Mouse (Mus musculus) myocyte (in vitro differentiated cells): ENCODE results near the gene Havcr1.

Experiments
- CEBPB ChIP-seq: IDR thresholded peaks from 2 replicates; pipeline ENCODE4 v1.6.1; 2011; ENCODE audit warnings: mild to moderate bottlenecking, moderate library complexity; ENCODE audit not compliant: poor library complexity, insufficient read depth, severe bottlenecking
- E2F4 ChIP-seq: IDR thresholded peaks from one replicate; pipeline ENCODE4 v1.6.1; 2011; ENCODE audit warnings: mild to moderate bottlenecking, control low read depth, moderate library complexity; ENCODE audit not compliant: insufficient read depth
- MAX ChIP-seq: IDR thresholded peaks from one replicate; pipeline ENCODE4 v1.6.1; 2011; ENCODE audit warnings: low read depth, mild to moderate bottlenecking, control low read depth
- MYOD1 ChIP-seq, 3 experiments: IDR thresholded peaks; one replicate each; pipeline ENCODE4 v1.6.1; 2011; ENCODE audit warnings: control low read depth in 2 of 3, low read depth in 2 of 3, mild to moderate bottlenecking in 2 of 3, moderate library complexity in 1 of 3; ENCODE audit not compliant: insufficient read length in 2 of 3, control insufficient read depth in 1 of 3
- MYOG ChIP-seq, 3 experiments: IDR thresholded peaks; one replicate each; pipeline ENCODE4 v1.6.1; 2011; ENCODE audit warnings: control low read depth in 2 of 3, low read depth in 2 of 3, mild to moderate bottlenecking in 2 of 3; ENCODE audit not compliant: insufficient read length in 2 of 3, control insufficient read depth in 1 of 3, insufficient read depth in 1 of 3
- POLR2A ChIP-seq: IDR thresholded peaks from one replicate; pipeline ENCODE4 v1.6.1; 2011; ENCODE audit warnings: low read depth, mild to moderate bottlenecking, control low read depth, moderate library complexity; ENCODE audit not compliant: insufficient read length
- POLR2AphosphoS2 ChIP-seq: IDR thresholded peaks from one replicate; pipeline ENCODE4 v1.6.1; 2011; ENCODE audit warnings: low read depth, control low read depth; ENCODE audit not compliant: insufficient read length
- REST ChIP-seq: IDR thresholded peaks from one replicate; pipeline ENCODE4 v1.6.1; 2011; ENCODE audit warnings: mild to moderate bottlenecking, control low read depth, moderate library complexity; ENCODE audit not compliant: insufficient read depth, insufficient read length
- SRF ChIP-seq: IDR thresholded peaks from one replicate; pipeline ENCODE4 v1.6.1; 2011; ENCODE audit warnings: low read depth; ENCODE audit not compliant: control insufficient read depth, insufficient read length
- TCF12 ChIP-seq: IDR thresholded peaks from one replicate; pipeline ENCODE4 v1.6.1; 2011; ENCODE audit warnings: mild to moderate bottlenecking, control low read depth; ENCODE audit not compliant: poor library complexity, insufficient read depth, severe bottlenecking
- TCF3 ChIP-seq: IDR thresholded peaks from one replicate; pipeline ENCODE4 v1.6.1; 2011; ENCODE audit warnings: low read depth, control low read depth; ENCODE audit not compliant: insufficient read length
- USF1 ChIP-seq: IDR thresholded peaks from one replicate; pipeline ENCODE4 v1.6.1; 2011; ENCODE audit warnings: low read depth, mild to moderate bottlenecking, control low read depth, moderate library complexity

GRCm38 (mm10) chr11:46754669-46755068 is 19.8 kb downstream of the Havcr1 start:
- TF ChIP-seq E2F4 (no peak), POLR2A (no peak), POLR2AphosphoS2 (no peak), MYOD1 (IDR thresholded peaks at IDR 0.05; ENCODE audit: control insufficient read depth in 1 of 3, insufficient read length in 2 of 3, low read depth in 2 of 3) (no peak), USF1 (no peak), REST (no peak), TCF3 (no peak), TCF12 (no peak), MAX (no peak), MYOG (IDR thresholded peaks at IDR 0.05; ENCODE audit: control insufficient read depth in 1 of 3, insufficient read depth in 1 of 3, insufficient read length in 2 of 3, low read depth in 2 of 3) (no peak), CEBPB (no peak), SRF (no peak)
